Mouse (Mus musculus) skeletal muscle tissue, adult 2 months (tissue): ENCODE data around the gene Cox14.

Source experiments
- DNase-seq: peaks from one replicate; pipeline ENCODE4 v3.0.0-alpha.2; 2012; ENCODE audit warnings: low read depth, low spot score

Gene Cox14

DNA sequence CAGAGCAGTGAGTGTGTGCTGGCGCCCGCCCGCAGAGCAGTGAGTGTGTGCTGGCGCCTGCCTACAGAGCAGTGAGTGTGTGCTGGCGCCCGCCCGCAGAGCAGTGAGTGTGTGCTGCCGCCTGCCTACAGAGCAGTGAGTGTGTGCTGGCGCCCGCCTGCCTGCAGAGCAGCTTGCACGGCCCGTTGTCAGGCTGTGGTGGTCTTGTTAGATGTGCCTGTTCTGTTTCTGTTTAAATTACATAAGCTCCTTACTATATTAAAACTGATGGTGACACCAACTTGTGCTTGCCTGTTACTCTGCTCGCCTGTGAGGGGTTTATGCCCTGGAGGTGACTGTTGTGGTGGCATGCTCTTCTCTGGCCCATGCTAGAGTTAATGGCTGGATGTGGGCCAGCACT lies 17.2 kb upstream of the Cox14 start:
- no peak for DNase-seq

DNA sequence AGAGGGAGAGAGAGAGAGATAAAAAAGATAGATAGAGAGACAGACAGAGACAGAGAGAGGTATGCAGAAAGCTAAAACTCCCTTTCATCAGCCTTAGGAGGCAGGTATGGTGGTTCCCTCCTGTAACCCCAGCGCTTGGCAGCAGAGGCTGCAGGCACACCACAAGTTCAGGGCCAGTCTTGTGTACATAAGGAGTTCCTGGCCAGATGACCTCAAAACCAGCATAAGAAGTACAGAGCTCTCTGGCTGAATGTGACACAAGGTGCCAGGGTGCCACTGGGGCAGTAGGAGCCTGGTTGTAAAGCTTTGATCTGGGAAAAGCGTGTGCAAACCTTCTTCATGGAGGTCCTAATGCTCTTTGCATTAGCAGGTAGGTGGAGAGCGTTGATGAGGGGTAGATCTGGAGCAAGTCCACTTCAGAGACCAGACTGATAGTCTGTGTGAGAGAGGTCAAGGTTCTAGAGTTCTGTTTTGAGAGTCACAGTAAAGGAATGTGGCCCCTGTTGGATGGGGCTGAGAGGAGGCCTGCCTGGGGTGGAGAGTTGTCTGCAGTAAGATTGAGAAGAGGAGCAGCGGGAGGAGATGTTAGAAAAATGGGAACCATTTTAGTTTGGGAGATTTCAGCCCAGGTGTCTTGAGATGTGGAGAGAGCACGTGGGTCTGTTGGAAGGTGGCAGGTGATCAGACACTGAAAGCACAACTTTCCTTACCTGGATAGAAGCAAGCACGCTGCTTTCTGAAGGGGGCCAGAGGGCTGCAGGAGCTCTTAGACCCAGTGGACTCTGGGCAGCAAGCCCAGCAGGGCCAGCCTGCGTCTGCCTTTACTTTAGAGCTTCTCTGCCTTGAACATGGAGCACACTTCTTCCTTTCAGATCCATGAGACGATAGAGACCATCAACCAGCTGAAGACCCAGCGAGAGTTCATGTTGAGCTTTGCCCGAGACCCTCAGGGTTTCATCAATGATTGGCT lies 14.9 kb upstream of the Cox14 start:
- DNase-seq = no peak

GRCm38 (mm10) chr15:99711491-99711890 lies 13.9 kb upstream of the Cox14 start:
- no peak for DNase-seq

GRCm38 (mm10) chr15:99712666-99713559 lies 12.5 kb upstream of the Cox14 start:
- no peak for DNase-seq

- DNase-seq = no peak
Measured at GRCm38 (mm10) chr15:99713569-99713968, 11.8 kb upstream of the Cox14 start.

GRCm38 (mm10) chr15:99714206-99714605 lies 11.2 kb upstream of the Cox14 start:
- DNase-seq = no peak

DNA sequence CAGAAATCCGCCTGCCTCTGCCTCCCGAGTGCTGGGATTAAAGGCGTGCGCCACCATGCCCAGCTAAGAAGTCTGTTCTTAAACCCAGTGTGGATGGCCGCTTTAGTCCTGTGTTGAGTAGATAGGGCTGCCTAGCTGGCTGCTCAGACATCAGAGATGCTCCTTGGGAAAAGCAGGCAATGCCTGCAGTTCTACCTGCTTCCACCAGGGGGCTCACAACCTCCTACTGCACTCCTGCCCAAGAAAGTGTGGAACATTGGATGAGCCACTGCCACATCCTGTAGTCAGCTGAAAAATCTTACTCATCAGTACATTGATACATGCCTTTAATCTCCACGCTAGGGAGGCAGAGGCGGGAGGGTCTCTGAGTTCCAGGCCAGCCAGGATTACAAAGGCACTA lies 10.6 kb upstream of the Cox14 start:
- DNase-seq = peak; percentile 86

GRCm38 (mm10) chr15:99715361-99715865 lies 10.0 kb upstream of the Cox14 start:
- DNase-seq = no peak

GRCm38 (mm10) chr15:99715982-99716746 lies 9.3 kb upstream of the Cox14 start:
- no peak for DNase-seq

GRCm38 (mm10) chr15:99716814-99717213 lies 8.6 kb upstream of the Cox14 start:
- DNase-seq = no peak

DNA sequence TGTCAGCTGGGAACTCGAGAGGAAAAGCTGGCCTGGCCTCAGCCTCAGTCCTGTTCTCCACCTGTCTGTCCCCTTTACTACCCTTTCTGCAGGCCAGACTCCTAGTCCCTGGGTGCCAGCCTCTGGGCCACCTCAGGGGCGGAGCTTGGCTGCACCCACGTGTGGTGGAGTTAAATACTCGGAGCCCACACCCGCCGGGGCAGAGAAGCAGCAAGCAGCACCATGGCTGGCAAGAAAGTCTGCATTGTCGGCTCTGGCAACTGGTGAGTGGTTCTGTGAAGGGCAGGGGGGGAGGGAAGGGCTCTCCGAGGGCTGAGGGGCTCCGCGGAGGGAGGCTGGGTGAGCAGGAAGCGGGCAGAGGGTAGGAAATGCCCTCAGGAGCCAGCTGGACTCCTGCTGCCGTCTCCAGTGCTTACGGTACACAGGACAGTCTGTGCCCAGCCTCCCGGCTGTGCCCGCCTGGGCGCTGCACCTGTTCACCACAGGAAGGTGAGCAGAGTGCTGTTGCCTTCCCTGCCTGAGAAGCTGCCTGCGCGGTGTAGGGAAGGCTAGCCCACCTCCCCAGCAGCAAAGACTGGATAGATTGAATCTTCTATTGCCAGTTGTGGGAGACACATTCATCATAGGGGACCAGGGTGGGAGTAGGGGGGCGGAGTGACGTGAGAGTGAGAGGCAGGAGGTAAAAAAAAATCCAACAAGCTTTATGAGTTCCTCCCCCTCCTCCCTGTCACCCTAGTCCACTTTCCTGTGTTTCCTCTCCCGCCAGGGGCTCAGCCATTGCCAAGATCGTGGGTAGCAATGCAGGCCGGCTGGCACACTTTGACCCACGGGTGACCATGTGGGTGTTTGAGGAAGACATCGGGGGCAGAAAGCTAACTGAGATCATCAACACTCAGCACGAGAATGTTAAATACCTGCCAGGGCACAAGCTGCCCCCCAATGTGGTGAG lies 7.8 kb upstream of the Cox14 start, which contains the start of gene Gpd1:
Gene Gpd1 (plus strand): TSS at position 130 of the 949 bp plus-strand sequence.
- peak; percentile 92 for DNase-seq

DNA sequence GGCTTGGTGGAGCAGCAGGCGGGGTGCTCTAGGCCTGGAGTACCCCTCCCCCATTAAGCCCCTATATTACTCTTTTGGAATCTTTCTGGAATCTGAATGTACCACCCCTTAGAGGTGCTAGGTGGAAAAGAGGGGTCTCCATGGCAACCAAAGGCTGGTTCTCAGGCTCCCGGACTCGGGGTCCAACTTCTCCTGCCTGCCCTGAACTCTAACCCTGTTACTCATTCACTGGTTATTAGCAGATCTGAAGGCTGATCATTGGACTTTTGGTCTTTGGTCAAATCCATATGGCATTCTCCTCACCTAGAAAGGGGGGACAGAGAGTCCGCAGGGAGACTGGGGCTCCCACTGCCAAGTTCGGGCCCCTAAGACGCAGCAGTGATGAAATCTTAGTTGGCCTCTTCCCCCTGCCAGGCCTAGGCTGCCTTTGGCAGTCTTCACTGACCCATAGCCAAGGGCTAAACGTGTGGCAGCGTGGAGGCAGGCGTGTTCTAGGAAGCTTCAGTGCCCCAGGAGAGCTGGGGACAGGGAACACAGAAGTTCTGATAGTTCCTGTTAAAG lies 6.9 kb upstream of the Cox14 start:
- DNase-seq = peak; percentile 87

- no peak for DNase-seq
Measured at GRCm38 (mm10) chr15:99719865-99720264, 5.6 kb upstream of the Cox14 start.

DNA sequence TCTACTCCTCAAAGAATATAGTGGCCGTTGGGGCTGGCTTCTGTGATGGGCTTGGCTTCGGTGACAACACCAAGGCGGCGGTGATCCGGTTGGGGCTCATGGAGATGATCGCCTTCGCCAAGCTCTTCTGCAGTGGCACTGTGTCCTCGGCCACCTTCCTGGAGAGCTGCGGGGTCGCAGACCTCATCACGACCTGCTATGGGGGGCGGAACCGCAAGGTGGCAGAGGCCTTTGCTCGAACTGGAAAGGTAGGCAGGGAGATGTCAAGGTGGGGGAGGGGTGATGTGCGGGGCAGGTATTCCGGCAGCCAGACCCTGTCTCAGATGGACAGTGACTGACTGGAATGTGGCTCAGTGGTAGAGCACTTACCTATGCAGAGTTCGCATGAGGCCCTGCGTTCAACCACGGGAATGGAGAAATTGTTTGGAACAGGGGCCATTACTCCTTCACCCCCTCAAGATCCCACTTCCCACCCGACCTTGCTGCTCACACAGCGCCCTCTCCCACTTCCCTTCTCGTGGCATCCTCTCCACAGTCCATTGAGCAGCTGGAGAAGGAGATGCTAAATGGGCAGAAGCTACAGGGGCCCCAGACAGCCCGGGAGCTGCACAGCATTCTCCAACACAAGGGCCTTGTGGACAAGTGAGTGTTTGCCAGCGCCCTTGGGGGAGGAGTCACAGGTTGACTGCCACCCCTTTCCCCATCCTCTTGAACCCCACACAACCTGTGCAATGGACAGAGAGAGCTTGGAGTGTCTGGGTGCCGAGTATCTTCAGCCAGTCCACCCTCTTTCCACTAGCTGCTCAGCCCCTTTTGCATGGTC lies 3.3 kb upstream of the Cox14 start:
- no peak for DNase-seq

GRCm38 (mm10) chr15:99723120-99723514 lies 2.3 kb upstream of the Cox14 start:
- DNase-seq = no peak

DNA sequence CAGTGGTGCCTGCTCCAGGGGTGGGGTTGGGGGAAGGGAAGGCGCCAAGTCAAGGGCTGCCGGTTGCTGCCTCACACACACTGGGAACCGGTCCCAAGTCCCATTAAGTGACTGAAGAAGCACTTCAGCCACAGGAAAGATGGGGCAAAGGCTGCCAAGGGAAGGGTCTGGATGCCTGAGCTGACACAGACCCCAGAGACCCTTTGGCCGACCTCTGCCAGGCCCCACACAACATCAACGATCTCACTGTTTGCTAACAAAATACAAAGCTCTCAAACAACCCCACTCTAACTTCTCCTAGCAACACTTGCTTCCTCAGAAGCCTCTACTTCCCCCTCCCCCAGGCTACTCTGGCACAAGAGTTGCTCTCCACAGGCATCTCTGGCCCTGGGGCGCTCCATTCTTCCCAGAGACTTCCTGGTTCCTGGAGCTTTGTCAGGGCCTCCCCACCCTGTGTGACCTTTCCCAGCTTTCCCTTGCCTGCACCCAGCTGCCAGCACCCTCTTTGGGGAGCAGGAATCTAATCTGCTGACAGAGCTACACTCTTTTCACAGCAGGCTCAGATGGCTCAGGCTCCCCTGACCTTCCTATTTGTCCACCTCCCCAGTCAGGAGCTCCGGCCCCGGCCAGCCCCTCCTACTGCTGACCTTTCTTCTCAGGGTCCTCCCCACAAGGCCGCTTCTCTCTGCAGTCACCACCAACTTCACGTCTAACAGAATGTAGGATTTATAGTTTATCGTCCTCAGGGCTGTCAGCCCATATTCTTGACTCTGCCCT lies 1.7 kb upstream of the Cox14 start:
- DNase-seq = peak; percentile 91

DNA sequence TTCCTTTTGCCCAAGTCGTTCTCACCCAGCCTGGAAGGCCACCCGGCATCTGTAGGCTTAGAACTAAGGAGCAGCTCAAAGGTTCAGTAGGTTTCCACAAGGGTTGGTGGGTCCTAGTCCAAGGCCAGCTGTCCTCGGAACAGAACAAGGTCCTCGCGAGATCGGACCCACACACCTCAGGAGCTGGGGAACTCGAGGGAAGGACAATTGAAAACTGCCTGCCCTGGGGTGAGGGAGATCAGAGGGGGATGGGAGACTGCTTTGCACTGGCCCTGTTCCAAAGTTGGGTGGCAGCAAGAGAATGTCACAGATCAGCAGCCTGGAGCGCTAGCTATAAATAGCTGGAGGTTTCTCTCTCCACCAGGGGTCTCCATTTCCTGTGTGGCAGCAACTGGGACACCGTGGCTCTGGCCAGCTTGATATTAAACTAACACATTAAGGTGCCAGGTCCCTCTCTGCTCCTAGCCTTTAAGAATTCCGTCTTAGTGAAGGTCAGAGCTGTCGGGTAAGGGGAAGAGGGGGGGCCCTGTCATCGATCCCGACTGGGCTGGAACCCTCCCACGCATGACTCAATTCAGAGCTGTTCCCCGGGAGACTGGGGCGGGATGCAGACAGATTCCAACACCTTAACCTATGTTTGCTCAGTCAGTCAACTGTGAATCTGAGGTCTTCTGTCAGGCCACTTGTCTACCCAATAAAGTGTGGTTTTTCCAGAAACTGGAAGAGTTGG lies 961 bp upstream of the Cox14 start:
- peak; percentile 96 for DNase-seq
